Mouse (Mus musculus) Muller cell, postnatal 12 days (primary cell): ENCODE results near the gene Def6.

Experiments
- DNase-seq: peaks from one replicate; pipeline ENCODE4 v3.0.0-alpha.2; 2015; ENCODE audit errors: inconsistent ontology term

The Def6 gene

DNA sequence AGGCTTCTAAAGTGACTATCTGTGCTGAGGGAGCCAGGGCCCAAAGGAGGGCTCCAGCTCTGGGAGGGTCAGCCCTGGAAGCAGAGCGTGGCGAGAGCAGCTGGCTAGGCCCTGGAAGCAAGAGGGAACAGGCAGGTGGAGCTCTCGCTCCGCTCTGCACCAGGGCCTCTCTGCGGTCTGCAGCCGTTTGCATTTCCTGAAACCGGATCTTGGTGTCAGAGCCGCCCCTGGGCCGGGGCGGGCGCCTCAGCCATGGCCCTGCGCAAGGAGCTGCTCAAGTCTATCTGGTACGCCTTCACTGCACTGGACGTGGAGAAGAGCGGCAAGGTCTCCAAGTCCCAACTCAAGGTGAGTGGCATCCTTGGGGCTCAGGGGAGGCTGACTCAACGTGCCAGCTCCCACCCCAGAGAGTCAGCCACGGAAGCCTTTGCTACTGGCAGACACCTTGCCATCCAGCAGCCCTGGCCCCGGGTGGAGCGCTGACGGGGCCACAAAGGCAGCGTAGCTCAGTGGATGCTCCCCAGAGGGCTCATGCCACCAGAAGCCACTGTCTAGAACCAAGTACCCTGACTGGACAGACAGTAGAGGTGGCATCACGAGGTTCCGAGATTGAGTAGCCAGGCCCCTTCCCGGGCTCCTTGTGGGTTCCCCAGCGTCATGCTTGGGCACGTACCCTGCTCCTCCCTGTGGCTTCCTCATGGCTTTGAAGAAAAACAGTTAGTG, at the start of gene Def6:
Gene Def6, plus strand, starts transcription at position 188 of the 723 bp plus-strand sequence.
- DNase-seq, result peak; percentile 70

DNA sequence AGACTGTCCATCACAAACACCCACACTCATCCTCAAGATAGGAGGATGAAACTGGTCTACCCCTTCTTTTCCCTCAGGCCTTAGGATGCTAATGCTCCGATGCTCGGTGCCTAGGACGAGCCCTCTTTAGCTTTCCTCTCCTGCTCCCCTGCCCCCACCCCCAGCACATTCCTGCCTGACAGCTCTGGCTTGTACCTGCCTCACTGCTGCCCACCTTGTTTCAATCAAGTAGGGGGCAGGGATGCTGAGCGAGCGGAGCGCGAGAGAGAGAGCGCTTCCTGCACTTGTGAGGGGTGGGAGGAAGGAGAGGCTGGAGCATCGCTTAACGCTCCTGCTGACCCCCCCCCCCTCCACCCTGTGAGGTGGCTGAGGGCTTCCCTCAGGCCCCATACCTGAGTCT, 47.2 kb upstream of the Def6 start:
- no peak for DNase-seq

DNA sequence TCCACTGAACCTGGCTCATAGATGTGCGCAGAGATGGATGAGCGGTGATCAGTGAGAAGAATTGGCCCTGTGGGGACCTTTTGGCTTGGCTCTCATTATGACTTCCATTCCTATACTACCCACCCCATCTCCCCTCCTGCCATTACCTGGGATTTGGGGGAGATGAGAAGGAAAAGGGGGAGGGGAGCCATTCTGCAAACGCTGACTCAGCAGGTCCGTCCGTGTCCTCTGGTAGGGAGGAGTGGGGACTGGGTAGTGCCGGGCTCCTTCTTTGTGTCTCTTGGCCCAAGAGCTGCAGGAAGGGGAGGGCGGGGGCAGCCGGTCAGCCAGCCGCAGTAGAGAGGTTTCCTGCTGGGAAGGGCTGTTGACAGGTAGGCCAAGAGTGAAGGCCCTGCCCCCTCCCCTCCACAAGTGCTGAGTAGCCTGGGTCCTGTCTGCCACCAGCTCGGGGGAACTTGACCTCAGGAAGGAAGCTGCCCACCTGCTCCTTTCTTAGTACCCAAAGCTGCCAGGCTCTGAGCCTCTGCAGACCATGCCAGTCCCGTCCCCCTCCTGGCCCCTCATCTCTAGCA, 46.2 kb upstream of the Def6 start:
- DNase-seq, result no peak

DNA sequence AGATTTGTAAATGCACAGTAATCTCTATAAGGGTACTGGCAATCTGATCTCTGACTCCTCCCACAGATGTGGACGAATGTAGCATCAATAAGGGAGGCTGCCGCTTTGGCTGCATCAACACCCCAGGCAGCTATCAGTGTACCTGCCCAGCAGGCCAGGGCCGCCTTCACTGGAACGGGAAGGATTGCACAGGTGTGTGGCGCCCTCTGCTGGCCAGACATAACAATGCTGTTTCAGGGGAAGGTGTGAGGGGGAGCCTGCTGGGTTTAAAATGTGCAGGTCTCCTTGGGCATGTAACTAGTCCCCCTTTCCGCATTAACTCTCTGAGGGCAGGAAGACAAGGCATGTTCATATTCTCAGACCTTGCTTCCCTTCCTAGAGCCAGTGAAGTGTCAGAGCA, 43.9 kb upstream of the Def6 start:
- peak; percentile 61 for DNase-seq

DNA sequence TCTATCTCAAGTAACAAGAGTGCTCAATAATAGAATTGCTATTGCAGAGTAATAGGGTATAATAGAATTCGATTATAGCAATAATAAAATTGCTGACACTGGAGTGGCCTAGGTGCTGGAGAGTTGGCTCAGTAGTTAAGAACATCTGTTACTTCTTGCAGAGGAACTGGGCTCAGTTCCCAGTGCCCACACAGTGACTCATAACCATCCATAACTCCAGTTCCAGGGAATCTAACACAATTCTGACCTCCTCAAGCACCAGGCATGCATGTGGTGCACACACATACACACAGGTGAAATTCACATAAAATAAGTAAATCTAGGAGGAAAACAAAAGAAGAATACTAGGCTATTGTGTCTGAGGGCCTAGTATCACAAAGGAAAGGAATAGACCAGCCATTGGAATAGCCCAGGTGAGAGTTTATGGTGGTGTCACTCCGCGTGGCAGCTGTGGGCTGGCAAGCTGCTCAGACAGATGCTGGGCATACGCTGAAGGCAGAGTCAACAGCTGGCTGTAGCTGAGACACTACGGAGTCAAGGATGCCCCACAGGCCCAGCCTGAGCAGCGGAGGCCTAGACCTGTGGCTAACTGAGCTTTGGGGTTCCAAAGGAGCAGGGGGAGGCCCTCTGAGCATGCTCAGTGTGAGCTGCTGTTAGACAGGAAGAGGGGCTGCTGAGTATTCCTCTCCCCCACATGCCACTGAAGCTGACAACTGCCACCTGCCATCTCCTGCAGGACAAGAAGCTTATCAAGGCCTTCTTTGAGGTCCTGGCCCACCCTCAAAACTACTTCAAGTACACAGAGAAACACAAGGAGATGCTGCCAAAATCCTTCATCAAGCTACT, 36.9 kb upstream of the Def6 start:
- peak; percentile 75 for DNase-seq

DNA sequence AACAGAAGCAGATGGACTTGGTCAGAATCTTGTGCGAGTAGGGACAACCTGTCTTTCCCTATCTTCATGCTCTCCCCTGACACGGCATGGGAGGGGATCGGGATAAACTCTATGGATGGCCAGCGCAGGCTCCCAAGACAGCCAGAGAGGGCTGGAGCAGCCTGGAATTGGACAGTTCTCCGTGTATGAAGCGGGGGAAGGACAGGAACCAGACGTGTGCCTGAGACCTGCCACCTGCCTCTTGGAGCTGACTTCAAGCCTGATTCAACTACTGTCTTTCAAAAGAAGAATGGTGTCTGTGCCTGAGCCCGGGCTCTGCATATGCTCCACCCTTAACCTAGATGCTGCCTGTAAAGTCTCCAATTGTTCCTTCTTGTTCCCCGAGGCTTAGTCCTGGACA, 34.9 kb upstream of the Def6 start:
- DNase-seq, result no peak

DNA sequence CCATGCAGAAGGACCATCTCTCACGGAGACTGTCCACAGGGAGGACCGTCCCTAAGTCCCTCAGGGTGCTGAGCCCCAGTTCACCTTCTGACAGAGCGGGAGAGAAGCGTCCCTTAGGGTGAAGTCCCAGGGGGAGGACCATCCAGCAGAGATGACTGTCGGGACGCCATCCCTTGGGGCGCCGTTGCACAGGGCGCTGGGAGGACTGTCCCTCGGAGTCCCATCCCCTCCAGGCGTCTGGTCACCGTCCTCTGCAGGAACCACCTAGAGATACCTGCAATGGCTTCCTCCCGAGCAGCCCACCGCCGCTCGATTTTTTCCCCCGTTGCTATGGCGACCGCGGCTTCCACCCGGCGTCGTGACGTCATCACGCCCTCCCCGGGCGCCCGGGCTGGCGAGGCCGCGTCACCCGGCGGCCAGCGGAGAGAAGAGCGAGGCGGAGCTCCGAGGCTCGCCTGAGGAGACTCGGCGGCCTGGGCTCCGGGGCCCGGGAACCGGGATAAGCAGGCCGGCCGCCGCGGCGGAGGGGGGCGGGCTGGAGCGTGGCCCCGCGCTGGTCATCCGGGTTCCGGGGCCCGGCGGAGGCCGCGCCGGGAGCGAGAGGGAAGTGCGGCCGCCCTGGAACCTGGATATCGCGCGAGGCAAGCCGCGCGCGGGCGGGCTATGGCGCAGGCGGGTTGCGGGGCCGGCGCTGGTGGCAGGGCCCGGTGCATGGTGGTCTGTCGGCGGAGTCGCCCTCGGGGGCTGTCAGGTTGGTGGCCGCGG, 30.6 kb upstream of the Def6 start, which contains the start of gene Zfp523:
Gene Zfp523, plus strand, starts transcription at position 355 of the 765 bp plus-strand sequence.
- DNase-seq, result peak; percentile 93

DNA sequence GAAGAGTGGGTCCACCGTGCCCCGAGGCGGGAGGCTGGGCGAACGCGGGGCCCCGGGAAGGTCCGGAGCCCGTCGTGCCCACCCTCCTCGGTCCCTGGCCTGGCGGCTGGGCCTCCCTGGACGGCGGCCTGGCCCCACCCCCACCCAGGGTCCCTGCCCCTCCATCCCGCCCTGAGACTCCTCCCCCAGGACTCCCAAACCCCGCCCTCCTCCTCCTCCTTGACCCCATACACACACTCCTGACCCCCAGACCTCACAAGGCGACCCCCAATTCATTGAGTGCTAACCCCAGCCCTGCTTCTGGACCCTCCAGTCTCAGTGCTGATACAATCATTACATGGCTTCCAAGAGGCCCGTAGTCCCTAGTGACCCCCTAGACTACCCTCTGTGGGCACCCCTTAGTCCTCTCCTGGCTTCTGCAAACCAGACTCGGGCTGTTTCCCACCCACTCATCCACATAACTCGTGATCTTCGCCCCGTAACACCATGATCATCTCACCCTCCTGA, 30.0 kb upstream of the Def6 start:
- DNase-seq, result peak; percentile 82

DNA sequence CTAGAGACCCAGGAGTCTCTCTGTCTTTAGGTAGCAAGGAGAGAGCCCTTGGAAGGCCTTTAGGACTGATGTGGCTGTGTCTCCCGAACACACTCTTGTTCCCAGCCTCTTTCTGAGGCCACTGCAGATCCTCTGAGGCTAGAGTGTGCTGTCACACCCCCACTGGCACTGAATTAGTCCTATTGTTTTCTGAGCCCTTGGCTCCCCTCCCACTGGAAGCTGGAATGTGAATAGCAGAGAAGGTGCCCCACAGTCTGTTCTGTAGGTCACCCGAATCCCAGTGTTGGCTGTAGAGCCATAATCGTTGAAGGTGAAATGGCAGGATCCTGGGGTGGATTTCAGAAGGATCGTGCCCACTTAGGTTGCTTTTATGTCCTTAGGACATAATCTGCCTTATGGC, 27.2 kb upstream of the Def6 start:
- DNase-seq, result peak; percentile 50

DNA sequence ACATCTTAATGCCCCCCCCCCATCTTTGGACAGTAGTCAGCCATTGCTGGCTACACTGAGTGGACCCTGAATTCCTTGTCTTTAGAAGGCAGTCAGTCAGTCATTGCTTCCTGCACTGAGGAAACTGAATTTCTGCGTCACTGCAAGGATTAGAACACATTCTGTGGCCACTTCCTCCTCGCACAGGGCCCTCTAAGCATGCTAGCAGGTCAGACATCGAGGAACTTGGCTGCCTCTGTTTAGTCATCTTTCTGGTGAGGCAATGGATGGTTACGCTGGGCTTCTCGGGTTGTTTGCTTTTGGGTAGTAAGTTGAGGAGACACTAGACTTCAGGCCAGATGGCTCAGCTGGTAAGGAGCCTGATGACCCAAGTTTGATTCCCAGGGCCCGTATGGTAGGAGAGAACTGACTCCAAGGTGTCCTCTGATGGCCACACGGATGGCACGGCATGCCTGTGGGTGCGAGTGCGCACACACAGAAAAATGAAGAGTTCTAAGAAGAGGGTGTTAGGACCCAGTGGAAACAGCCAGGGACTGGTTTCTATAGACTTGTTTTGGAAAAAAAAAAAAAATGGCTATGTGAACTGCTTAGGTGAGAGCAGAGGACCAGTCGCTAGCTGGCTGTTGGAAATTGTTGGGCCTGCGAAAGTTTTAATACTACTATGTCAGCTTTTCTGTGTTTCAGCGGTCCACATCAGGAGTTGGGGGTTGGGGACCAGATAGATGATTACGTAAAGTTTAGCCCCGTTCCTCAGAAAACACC, 26.6 kb upstream of the Def6 start:
- DNase-seq, result no peak

DNA sequence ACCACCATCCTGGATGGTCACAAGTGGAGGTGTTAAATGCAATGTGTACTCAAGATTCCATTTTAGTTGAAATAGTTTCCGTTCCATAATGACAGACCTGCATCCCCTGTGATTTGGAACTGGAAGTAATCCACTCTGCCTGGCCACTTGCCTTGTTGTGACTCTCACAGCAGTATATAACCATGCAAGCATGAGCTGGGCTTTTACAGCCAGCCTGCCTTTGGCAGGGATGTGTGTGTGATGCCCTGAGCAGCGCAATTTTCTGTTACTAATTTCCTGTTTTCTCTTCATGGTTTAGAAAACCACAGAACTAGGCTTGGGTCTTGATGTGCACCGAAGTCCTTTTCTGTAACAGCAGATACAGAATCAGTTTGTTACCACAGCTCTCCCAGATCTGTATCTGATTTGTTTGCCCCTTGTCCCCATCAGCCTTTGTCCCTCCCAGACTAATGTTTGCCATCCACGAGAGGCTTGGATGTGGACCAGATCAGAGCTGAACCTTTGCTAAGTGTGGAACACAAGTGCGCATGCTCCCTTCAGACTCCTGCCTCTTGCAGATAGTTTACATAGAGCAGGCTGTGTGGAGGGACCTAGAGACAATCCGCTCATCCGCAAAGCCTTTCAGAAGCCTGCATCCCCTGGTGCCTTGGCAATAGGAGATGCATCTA, 22.5 kb upstream of the Def6 start:
- no peak for DNase-seq

DNA sequence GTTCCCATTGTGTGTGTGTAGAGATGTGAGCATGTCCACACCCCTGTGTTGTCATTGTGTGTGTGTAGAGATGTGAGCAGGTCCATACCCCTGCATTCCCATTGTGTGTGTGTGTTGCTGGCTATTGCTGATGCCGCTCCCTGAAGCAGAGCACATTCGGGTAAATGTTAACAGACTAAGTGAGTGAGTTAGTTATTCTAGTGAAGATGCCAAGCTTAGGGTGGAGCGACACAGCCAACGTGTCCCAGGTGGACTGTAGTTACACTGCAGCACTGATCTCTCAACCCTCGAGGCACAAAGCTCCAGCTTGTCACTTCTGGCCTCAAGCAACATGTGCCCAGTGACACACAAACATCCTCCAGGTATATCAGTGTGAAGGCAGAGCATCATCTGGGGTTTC, 19.3 kb upstream of the Def6 start:
- DNase-seq, result no peak

DNA sequence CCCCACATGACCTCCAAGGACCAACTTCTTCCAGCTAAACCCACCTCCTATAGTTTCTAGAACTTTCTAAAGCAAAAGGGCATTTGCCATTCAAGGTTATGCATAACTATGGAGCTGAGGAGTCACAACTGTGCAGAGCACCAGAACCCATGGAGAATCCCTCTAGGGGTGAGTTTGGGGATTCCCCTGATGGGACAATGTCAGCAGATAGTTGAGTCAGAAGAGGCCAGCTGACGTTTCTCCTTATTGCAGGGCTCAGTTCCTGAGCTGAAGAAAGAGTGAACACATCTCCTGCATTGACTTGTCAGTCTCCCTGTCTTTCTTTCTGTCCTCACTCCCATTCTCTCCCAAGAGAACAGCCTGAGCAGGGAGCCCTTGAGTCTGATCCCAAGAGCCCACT, 14.8 kb upstream of the Def6 start:
- DNase-seq, result no peak

DNA sequence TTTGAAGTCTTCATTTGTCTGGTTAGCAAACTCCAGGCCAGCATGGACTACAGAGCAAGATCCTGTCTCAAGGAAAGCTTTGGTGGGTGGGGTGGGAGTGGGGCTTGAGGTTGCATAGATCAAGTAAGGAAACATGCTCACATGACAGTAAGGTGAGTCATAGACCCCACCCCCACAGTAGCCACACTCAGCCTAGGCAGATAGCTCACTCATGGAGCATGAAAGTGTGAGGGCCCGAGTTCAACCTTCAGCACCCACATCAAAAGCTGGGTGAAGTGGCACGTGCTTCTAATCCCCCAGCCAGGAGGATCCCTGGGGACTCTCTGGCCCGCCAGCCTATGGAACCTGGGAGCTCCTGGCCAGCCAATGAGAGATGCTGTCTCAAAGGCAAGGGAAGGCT, 14.0 kb upstream of the Def6 start:
- DNase-seq, result no peak

DNA sequence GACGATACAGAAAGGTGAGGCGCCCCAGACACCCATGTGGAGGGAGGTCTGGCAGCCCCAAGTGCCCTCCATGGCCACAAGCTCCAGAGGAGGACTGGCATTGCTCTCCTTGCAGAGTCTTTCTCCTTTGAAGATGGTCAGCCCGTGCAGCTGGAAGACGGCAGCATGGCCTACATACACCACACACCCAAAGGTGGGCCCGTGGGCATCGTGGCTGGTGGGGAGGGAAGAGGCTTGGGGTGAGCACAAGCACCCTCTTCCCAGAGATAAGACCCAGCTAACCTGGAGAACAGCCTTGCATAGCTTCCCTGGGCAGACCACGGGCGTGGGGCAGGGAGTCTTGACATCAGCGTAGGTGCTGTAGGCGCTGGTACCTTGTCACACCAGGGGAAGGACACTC, 12.5 kb upstream of the Def6 start:
- DNase-seq, result no peak

DNA sequence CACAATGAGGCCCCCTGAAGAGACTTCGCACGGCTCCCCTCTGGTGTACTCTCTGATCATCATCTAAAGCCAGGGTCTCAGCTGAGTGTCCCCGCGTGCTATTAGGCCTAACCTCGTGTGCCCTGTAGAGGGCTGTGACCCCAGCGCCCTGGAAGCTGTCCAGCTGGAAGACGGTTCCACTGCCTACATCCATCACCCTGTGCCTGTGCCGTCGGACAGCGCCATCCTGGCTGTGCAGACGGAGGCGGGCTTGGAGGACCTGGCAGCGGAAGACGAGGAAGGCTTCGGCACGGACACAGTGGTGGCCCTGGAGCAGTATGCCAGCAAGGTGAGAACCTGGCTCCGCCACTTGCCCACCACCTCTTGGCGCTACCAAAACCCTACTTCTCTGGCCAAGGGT, 9.9 kb upstream of the Def6 start:
- no peak for DNase-seq

DNA sequence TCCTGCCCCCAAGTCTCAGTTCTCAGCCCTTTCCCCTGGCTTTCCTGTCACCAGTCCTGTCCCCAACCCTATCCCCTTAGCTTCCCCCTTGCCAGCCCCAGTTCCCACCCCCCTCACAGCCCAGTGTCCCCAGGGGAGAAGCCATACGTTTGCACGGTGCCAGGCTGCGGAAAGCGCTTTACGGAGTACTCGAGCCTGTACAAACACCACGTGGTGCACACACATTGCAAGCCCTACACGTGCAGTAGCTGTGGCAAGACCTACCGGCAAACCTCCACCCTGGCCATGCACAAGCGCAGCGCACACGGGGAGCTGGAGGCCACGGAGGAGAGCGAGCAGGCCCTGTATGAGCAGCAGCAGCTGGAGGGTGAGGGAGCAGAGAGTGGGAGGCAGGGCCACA, 5.6 kb upstream of the Def6 start:
- no peak for DNase-seq

DNA sequence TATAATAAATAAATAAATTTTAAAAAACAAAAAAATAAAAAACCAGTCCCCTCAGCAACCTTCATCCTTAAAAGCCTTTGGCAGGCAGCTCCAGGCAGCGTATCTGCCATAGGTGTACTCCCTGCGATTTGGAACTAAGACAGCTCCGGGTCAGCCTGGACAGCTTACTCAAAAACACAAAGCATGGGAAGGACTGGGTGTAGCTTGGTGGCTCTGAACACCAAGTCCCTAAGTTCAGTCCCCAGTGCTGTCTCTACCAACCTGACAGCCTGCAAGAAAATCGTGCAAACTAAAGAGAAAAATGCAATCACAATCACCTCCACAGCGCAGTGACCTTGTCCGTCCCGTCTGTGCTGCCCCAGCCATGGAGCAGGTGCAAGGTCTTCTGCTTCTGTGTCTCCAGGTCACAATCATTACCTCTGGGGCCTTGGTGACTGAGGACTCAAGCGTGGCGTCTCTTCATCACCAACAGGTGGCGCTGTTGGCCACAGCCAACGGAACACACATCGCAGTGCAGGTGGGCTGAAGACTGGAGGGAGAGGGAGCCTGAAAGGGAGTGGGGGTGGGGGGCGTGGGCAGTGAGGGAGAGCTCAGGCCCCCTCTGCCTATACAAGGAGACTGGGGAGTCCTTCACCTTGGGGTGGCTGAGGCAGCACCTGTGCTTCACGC, 3.4 kb upstream of the Def6 start:
- no peak for DNase-seq

DNA sequence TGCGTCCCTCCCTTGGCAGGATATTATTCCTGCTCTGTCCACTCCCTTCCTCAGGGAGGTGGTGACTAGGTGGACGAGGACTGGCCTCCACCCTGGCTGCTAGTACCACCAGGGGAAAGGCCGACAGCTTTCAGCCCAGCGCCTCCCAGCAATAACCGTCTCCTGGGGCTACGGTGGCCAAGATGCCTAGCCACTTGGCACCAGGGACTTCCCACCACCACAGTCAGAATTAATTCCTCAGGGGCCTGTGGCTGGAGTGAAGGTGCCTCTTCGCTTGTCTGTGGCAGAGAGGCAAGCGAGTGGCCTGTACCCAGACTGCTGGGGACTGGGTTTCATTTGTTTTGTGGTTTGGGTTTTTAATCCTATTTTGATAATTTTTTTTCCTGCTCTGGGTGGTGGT, 2.1 kb upstream of the Def6 start:
- no peak for DNase-seq

DNA sequence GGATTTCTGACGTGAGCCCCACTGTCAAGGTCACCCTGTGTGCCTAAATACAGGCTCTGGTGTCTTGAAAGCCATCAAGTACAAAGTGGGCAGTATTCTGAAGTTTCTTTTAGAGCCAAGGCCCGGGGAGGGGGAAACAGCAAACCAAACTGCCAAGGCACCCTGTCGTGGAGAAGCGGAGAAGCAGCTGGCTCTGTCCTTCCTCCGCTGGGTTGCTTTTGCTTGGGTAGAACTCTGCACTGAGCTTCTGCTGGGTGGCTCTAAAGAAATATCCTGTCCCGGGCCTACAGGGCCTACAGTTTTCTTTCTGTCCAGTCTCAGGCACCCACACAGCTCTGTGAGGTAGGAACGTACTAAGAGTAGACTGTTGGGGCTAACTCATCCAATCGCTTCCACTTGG, 486 bp upstream of the Def6 start:
- DNase-seq, result no peak
